Mouse (Mus musculus): ENCODE measurements around the gene Krt33b.

DNA sequence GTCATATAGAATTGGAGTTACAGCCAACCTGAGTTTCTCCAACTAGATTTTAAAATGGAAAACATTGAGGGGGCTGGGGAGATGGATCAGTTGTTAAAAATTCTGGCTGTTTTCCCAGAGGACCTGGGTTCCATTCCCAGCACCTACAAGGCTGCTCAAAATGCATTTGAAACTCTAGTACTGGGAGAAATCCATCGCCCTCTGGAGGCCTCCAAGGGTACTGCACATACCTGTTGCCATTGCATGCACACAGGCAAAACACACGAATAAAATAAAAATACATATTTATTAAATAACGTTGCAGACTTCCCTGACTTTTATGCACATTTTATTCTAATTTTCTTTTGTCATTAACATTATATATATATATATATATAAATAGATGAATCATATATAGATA is 23.0 kb downstream of the Krt33b start:
- no peak for TF ChIP-seq GATA1 (IDR thresholded peaks at IDR 0.05; ENCODE audit: borderline replicate concordance, low read length)
- no peak for TF ChIP-seq FLI1 (IDR thresholded peaks at IDR 0.05; ENCODE audit: low read length)

Data from megakaryocyte, embryonic 14.5 days (primary cell).